Mouse (Mus musculus) T-cell, adult 2 months (primary cell): ENCODE measurements around the gene Cdk19.

ENCODE experiments used
- DNase-seq: peaks from one replicate; pipeline ENCODE4 v3.0.0; 2022; ENCODE audit warnings: low spot score

Cdk19 gene

GRCm38 (mm10) chr10:40349631-40350177 lies 10.3 kb downstream of the Cdk19 start:
- DNase-seq: no peak

- DNase-seq: no peak
Observed at GRCm38 (mm10) chr10:40350245-40350932, 11.0 kb downstream of the Cdk19 start.

DNA sequence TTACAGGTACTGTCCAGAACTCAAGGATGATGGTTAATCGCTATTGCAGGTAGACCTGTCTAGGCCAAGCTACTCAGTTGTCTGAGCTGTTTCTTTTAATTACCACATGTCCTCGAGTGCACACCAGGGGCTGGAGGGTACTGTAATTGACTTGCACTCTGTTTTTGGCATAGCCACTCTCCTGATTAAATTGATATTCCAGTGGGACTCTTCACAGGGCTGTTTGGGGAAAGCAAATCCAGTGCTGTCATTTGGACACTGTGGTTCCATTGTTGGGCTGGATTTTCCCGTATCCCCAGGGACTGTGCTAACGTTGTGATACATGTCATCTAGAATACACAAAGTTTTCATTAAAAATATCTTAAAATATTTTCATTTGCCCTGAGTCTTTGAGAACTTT lies 11.8 kb downstream of the Cdk19 start:
- DNase-seq: no peak

GRCm38 (mm10) chr10:40354081-40354480 lies 14.7 kb downstream of the Cdk19 start:
- no peak for DNase-seq

GRCm38 (mm10) chr10:40354556-40354955 lies 15.2 kb downstream of the Cdk19 start:
- DNase-seq: no peak

- DNase-seq: no peak
Observed at GRCm38 (mm10) chr10:40358166-40358565, 18.8 kb downstream of the Cdk19 start.

- DNase-seq: no peak
Observed at GRCm38 (mm10) chr10:40359131-40359530, 19.8 kb downstream of the Cdk19 start.

DNA sequence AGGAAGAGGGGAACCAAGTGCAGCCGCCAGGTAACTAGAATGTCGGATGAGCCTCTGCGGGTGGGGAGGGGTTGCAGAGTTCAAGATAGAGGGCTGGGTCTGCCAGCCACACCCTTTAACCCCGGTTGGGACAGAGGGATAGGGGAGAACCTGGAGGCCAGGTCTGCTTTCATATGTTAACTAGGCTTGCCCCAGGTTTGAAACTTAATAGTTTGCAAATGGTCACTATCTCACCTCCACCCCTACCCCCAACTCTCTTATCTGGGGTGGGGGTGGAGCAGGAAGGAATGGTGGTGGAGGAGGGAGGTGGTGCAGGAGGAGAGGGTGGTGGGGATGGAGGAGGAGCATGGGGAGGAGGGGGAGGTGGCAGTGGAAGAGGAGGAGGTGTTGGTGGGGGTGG lies 23.6 kb downstream of the Cdk19 start:
- DNase-seq: no peak

DNA sequence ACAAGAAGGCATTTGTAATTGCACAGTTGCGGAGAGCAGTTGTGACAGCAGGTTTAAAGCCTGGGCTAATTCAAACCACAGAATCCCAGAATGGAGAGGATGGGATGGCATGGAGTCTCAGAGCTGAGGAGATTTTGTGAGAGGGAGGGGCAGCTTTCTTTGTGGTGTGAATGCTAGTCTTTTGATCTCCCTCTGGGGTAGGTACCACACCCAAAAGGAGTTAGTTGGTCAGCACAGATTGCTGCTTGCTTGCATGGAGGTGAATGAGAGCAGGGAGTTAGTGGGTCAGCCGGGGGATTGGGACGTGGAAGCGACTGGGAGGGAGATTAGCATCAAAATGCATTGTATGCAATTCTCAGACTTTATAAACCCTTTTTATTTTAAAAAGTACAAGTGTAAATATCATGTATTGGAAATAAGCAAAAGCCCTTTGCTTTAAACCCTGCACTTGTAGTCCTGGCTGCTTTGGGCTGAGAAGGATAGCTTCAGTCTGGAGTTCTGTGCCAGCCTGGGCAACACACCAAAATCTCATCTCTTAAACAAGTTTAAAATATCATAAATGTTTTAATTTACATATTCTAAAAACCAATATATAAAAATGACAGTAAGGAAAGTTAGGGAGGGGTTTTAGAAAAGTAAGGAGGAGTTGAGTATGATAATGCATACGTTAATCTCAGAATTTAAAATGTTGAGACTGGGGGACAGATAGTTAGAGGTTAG lies 25.4 kb downstream of the Cdk19 start:
- DNase-seq: no peak

- DNase-seq: no peak
Observed at GRCm38 (mm10) chr10:40365991-40366390, 26.6 kb downstream of the Cdk19 start.

GRCm38 (mm10) chr10:40368516-40368915 lies 29.2 kb downstream of the Cdk19 start:
- no peak for DNase-seq

DNA sequence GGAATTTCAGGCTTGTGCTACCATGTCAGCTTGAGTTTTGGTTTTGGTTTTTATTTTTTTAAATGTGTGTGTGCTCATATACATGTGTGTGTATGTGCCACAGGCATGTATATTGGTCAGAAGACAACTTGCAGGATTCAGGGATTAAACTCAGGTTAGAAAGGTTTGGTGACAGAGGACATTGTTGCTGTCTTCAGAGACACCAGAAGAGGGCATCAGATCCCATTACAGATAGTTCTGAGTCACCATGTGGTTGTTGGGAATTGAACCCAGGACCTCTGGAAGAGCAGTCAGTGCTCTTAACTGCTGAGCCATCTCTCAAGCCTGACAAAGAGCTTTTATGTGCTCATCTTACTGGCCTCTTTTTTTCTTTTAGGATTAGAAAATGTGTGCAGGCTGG lies 30.8 kb downstream of the Cdk19 start:
- no peak for DNase-seq

DNA sequence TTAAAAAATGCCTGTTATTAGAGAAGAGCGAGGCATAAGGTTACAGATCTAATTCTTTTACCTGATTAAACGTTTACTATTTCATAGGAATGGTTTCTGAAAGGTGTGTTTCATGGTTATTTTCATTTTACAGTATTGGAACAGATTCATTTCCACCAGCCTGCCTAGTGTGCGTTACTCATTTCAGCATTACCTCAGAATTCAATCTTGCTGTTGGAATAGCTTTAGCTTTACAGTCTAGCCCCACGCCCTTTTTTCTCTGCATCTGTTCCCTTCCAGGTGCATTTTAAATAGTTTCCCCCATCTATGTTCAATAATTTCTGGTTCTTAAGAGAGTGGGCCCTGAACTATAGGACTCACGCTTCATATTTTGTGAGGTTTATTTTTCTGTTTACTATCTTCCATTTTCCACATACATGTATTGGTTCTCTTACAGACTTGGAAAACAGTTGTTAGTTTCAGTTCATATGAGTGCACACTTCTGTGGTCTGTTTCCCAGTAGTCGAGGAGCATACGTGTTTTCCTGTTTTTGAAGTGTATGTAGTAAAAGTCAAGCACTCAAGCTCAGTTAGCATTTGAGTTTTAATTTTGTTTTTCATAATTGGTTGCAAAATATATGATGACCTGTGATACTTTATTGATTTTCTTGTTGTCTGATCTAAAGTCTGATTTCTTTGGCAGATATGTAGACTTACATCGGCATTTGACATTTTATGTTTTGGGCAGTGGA lies 32.0 kb downstream of the Cdk19 start:
- DNase-seq: no peak

DNA sequence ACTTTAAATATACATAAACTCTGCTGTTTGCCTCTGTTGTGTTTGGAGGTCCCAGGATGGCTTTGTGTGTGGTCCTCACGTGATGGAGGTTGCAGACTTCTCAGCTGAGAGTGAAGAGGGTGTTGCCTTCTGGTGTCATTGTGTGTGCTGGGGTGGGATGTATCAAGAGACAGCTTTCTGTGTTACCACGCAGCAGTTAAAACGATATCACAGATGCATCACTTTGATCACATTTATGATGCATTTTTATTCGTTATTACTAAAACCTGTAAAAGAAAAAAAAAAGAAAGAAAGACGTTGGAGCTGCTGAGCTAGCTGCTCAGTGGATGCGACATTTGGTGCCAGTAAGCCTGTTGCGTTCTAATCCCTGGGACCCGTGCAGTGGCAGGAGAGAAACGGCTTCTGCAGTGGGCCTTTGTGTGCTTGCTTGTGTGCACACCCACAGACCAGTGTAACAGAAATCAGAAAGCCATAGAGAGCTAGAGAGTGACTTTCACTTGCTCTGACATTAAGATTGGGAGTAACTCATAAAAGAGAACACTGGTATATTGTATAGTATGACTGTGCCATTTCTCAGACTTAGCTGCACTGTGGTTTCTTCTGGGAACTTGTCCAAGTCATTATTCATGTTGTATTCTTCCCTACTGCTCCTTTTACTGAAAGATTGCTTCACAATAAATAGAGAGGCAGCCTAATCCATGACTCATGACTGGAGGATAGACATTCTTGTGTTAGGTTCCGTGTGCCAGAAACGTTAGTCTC lies 32.7 kb downstream of the Cdk19 start:
- peak; percentile 50 for DNase-seq

DNA sequence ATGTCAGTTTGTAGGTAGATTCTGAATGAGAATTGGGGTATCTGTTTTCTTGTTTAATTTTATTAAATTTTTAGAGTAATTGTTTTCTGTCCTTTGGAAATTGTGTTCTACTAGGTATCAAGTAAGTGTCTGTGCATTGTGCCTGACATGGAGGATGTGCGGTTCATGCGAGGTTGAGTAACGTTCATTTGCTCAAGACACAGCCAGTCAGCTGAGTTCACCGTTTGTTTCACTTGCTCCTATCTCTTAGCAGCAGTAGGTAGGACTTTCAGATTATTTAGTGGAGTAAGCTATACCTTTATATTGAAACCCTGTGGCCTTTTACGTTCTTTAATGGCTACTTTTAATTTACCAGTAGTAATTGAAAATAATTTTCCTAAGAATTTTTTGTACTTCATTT lies 34.4 kb downstream of the Cdk19 start:
- no peak for DNase-seq

DNA sequence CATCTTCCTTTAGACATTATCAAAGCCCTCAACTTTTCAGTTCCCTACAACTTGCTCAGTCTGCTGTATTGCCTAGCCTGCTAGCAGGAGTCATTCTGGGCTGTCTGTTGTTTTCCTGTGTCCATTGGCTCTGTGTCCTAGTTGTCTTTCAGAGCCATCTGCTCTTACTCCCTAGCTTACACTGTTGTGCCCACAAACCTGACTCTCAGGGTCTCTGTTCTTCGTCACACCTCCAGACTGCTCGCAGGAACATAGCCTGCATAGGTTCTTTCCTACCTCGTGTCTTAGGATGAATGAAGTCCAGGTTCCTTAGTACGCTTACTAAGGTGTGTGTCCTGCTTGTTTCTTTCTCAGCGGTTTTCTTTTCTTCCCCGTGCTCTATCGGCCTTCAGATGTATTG lies 35.5 kb downstream of the Cdk19 start:
- no peak for DNase-seq

- no peak for DNase-seq
Observed at GRCm38 (mm10) chr10:40376286-40376685, 36.9 kb downstream of the Cdk19 start.

GRCm38 (mm10) chr10:40378284-40378683 lies 38.9 kb downstream of the Cdk19 start:
- no peak for DNase-seq

DNA sequence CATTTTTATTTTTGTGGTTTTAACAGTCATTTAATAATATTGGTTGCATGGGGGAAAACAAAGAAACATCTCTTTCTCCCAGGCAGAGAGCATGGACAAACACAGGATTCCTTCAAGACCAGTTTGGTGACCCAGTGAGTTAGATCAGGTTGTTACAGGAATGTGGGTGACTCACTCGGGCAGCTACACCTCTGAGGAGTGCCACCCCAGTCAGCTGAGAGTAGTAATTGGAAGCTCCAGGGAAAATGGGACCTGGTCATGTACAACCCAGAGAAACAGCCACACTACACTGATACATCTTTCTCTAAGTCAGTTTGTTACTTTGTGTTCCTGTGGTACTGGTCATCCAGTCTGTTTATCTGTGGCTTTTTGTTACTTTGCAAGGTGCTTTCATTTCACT lies 40.3 kb downstream of the Cdk19 start:
- DNase-seq: no peak

GRCm38 (mm10) chr10:40385397-40385796 lies 46.0 kb downstream of the Cdk19 start:
- no peak for DNase-seq

DNA sequence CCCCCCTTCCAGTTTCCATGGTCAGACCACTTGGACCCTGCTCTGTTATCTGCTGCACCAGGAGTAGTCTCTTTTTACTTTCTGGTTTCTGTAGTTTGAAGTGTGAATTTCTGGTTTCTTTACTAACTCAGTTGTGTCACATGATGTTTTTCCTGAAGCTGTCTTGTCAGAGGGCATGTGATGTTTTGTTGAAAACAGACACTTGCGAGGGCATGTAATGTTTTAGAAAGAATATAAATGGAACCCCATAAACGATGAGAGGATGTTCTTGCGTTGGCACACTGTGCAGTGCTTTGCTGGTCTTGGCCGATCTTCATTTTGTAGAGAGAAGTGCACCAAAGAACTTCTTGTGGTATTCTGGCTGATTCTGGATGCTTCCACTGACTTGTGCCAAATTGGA lies 46.8 kb downstream of the Cdk19 start:
- peak; percentile 74 for DNase-seq
